Mouse (Mus musculus) stomach, embryonic 16.5 days (tissue): ENCODE measurements around the gene E2f6. TPM values are rescaled to one million over a fixed set of nuclear protein-coding genes. Genes with fewer than 3 reads are reported as not detected.

Experiments used
- ATAC-seq: fragments of 200-750 bp; cut with Nextera tagmentation; 2 replicates; pipeline ENCODE4 v1.8.0; 2017; ENCODE audit warnings: moderate number of reproducible peaks, moderate TSS enrichment; ENCODE audit not compliant: insufficient read depth, low FRiP score
- H3K27ac ChIP-seq: fragments of 300-500 bp; sonication (generic); 2 replicates; pipeline ENCODE4 v1.5.1; 2014; ENCODE audit warnings: low read length
- H3K27me3 ChIP-seq: fragments of 300-500 bp; sonication (generic); 2 replicates; pipeline ENCODE4 v1.6.1; 2014; ENCODE audit warnings: low read length, control low read depth, mixed read lengths; ENCODE audit not compliant: control insufficient read depth, insufficient read depth
- H3K36me3 ChIP-seq: fragments of 300-500 bp; sonication (generic); 2 replicates; pipeline ENCODE4 v1.6.1; 2014; ENCODE audit warnings: low read length; ENCODE audit not compliant: control insufficient read depth, insufficient read depth
- H3K4me1 ChIP-seq: fragments of 300-500 bp; sonication (generic); 2 replicates; pipeline ENCODE4 v1.6.1; 2014; ENCODE audit warnings: low read length, control low read depth, mixed read lengths; ENCODE audit not compliant: control insufficient read depth, insufficient read depth
- H3K4me2 ChIP-seq: fragments of 300-500 bp; sonication (generic); 2 replicates; pipeline ENCODE4 v1.6.1; 2014; ENCODE audit warnings: low read depth, low read length, mixed read lengths
- H3K4me3 ChIP-seq: fragments of 300-500 bp; sonication (generic); replicated peaks from 2 replicates; pipeline ENCODE4 v1.5.1; 2014; ENCODE audit warnings: mild to moderate bottlenecking, low read length
- H3K9ac ChIP-seq: fragments of 300-500 bp; sonication (generic); 2 replicates; pipeline ENCODE4 v1.6.1; 2014; ENCODE audit warnings: low read length
- H3K9me3 ChIP-seq: fragments of 300-500 bp; sonication (generic); replicated peaks from 2 replicates; pipeline ENCODE4 v1.6.1; 2016; ENCODE audit warnings: low read length, control low read depth; ENCODE audit not compliant: control insufficient read depth
- WGBS: fragments of 180-500 bp; shearing (Covaris S2); extraction: QIAGEN DNeasy Blood & Tissue Kit; methylation state at CpG from one replicate; pipeline ENCODE4 v1.1.7; 2014; 5-methylcytosine and 5-hydroxymethylcytosine counted together
- microRNA-seq: library from miRNA; unstranded; fragments of <30 nt; microRNA quantifications from one replicate; pipeline ENCODE4, GENCODE M21; 2016
- polyA plus RNA-seq: library from polyadenylated mRNA; unstranded; fragments of >200 nt; fragmentation: Nextera tagmentation; extraction: Ambion mirVana; gene quantifications from 2 replicates; pipeline ENCODE4 v1.2.1, GENCODE M21; 2015

Gene E2f6
- polyA plus RNA-seq, 1 experiment from 2014 or later: 27.9 TPM

DNA sequence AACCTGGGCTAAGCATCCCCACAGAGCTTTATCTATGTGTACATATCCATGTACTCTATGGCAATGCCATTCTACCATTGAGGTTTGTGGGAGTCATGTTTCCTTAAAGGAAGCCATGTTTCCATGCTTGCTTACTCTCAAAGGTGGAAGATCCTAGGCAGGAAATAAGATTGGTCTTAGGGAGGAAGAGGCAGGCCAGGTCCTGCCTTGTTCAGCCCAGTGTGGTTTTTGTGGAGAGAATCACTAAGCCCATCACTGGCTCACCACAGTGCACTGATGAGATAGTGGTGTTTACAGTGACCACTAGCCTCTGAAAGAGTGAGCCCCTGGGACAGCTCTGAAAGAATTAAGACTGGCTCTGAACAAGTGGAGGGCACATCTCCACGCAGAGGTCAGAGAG lies 68.6 kb downstream of the E2f6 start:
- H3K9me3 ChIP-seq: no peaks in the 10 kb centered on the region
- no peak for ATAC-seq
- no peak overlapping the region for H3K4me2 ChIP-seq
- no peaks in the 10 kb centered on the region for H3K27me3 ChIP-seq
- H3K36me3 ChIP-seq: no peaks in the 10 kb centered on the region
- peaks cover 33% of the 10 kb centered on the region for H3K4me1 ChIP-seq
- H3K27ac ChIP-seq: no peak overlapping the region
- 76% methylated on average over 1 of the region's 1 CpGs for WGBS
- H3K9ac ChIP-seq: no peak overlapping the region
- no peak overlapping the region for H3K4me3 ChIP-seq

GRCm38 (mm10) chr12:16880077-16880476 lies 69.3 kb downstream of the E2f6 start:
- no peak overlapping the region for H3K4me2 ChIP-seq
- no peak overlapping the region for H3K4me3 ChIP-seq
- no peak overlapping the region for H3K9ac ChIP-seq
- H3K36me3 ChIP-seq: no peaks in the 10 kb centered on the region
- peaks cover 26% of the 10 kb centered on the region for H3K4me1 ChIP-seq
- no peak for ATAC-seq
- H3K9me3 ChIP-seq: no peaks in the 10 kb centered on the region
- H3K27me3 ChIP-seq: no peaks in the 10 kb centered on the region
- H3K27ac ChIP-seq: no peak overlapping the region
- WGBS: 81% methylated on average over 4 of the region's 4 CpGs

- Histone ChIP-seq H3K4me2 (no peak overlapping the region), H3K36me3 (no peaks in the 10 kb centered on the region), H3K27ac (no peak overlapping the region), H3K9me3 (no peaks in the 10 kb centered on the region), H3K4me1 (peaks cover 4% of the 10 kb centered on the region; the same call in 1 of the 2 replicates), H3K9ac (no peak overlapping the region), H3K27me3 (no peaks in the 10 kb centered on the region), H3K4me3 (no peak overlapping the region)
- 67% methylated on average over 3 of the region's 3 CpGs for WGBS
- ATAC-seq: no peak
These were observed 71.7 kb downstream of the E2f6 start for GRCm38 (mm10) chr12:16882442-16882841.

DNA sequence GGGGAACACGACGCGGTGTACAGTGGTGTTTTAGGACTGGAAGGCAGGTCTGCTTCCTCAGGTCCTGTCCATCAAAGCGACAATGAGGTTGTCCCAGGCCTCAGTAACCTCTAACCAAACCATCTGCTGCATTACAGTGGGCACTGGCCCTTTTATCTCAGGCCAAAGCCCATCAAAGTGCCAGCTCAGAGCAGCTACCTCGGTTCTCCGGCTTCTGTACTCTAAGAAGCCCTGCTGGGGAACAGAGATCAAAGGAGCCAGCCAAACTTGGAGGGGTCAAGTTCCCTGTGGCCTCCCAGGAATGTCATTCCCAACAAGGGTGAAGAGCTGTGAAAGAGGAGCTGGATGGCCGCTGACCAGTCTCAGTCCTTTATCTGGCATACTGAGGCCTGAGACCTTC lies 72.3 kb downstream of the E2f6 start:
- WGBS: 68% methylated on average over 7 of the region's 7 CpGs

DNA sequence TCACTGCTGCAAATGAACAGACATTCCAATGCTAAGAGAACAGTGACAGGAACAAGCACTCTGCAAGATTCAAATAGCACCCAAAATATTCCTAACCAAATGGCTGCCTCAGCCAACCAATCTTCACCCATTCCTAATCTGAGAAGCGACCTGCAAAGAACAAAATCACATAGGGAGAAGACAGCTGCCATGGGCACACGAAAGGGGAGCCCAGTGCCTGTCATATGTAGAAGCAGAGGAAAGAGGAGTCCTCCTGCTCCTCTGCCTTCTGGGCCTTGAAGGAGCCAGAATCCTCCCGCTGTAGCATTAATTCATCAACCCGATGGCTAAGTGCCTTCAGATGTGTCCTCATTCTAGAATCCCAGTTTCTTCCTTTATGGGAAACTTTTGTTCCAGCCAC lies 73.8 kb downstream of the E2f6 start:
- Histone ChIP-seq H3K4me3 (no peak overlapping the region), H3K27me3 (no peaks in the 10 kb centered on the region), H3K27ac (no peak overlapping the region), H3K4me1 (no peaks in the 10 kb centered on the region), H3K9me3 (no peaks in the 10 kb centered on the region), H3K36me3 (no peaks in the 10 kb centered on the region), H3K9ac (no peak overlapping the region), H3K4me2 (no peak overlapping the region)
- WGBS: 92% methylated on average over 4 of the region's 4 CpGs
- ATAC-seq: no peak

More for the DNA sequence above, 72.3 kb downstream of the E2f6 start:
- no peaks in the 10 kb centered on the region for H3K36me3 ChIP-seq
- H3K4me2 ChIP-seq: no peak overlapping the region
- H3K27me3 ChIP-seq: no peaks in the 10 kb centered on the region
- no peak overlapping the region for H3K27ac ChIP-seq
- peaks cover 4% of the 10 kb centered on the region; the same call in 1 of the 2 replicates for H3K4me1 ChIP-seq
- no peak overlapping the region for H3K9ac ChIP-seq
- ATAC-seq: no peak
- no peak overlapping the region for H3K4me3 ChIP-seq
- H3K9me3 ChIP-seq: no peaks in the 10 kb centered on the region

- 85% methylated on average over 6 of the region's 6 CpGs for WGBS
- no peak overlapping the region for H3K27ac ChIP-seq
- no peak overlapping the region for H3K4me3 ChIP-seq
- no peaks in the 10 kb centered on the region for H3K27me3 ChIP-seq
- no peak overlapping the region for H3K4me2 ChIP-seq
- no peaks in the 10 kb centered on the region for H3K4me1 ChIP-seq
- ATAC-seq: no peak
- H3K36me3 ChIP-seq: no peaks in the 10 kb centered on the region
- no peak overlapping the region for H3K9ac ChIP-seq
- H3K9me3 ChIP-seq: no peaks in the 10 kb centered on the region
These were observed 75.6 kb downstream of the E2f6 start for GRCm38 (mm10) chr12:16886354-16886753.

Small RNA genes within 50 kb of the gene (microRNA-seq; reads per million reads assigned to microRNA genes)
- not detected for gene Gm44305

Other genes starting within 250 kb of the E2f6 start
- gene Lpin1, start 200.0 kb upstream of the E2f6 start, polyA plus RNA-seq: 6.6 and 6.9 TPM in 2 replicates
- gene Ntsr2, start 157.6 kb upstream of the E2f6 start, polyA plus RNA-seq: not detected in 2 replicates
- gene Greb1, start 10.1 kb upstream of the E2f6 start, polyA plus RNA-seq: 0.80 and 1.0 TPM in 2 replicates
- gene Rock2, start 83.9 kb downstream of the E2f6 start, polyA plus RNA-seq: 14.3 and 16.5 TPM in 2 replicates
- 13.8 TPM in 2 replicates for gene Pqlc3, start 189.4 kb downstream of the E2f6 start, polyA plus RNA-seq
- 0.22 and 0.34 TPM in 2 replicates for gene 2410004P03Rik, start 200.8 kb downstream of the E2f6 start, polyA plus RNA-seq